Mouse (Mus musculus) layer of hippocampus, adult 9-10 months (tissue): ENCODE measurements around the gene Rab5if.
"Not testable (repeated sequence)": the region's sequence is repeated elsewhere in the genome, so short reads cannot be mapped to it uniquely, and the experiment has no call there.

Experiments used
- DNase-seq: peaks from one replicate; pipeline ENCODE4 v3.0.0; 2022; ENCODE audit warnings: low spot score

Rab5if gene

DNA sequence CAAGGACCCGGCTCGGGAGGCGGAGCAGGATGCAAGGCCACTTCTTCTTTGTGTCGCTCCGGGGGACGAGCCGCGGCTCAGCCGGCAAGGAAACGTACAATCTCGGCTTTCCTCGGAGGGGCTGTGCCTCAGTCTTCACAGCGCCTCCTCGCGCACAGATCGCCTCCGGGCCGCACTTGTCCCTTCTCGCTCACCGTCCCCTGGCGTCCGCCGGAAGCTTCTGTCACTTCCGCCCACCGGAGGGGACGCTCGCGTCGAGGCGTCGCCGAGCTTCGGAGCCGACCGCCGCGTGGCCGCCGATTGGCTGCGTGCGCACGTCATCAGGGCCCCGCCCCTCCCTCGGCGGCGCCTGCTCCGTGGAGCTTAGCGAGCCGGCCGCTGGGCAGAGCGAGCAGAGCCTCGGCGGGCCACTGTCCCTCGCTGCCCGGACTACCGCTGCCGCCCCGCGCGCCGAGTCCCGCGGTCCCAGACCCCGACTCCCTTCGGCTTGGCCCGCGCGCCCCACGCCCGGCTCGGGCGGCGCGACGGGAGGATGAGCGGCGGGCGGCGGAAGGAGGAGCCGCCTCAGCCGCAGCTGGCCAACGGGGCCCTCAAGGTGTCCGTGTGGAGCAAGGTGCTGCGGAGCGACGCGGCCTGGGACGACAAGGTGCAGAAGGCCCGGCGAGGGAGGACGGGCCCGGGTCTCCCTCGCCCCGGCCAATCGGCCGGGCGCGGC is at the start of gene Rab5if:
Rab5if (plus strand) TSS at position 357 of the 715 bp plus-strand sequence.
- DNase-seq, result peak; percentile 83

DNA sequence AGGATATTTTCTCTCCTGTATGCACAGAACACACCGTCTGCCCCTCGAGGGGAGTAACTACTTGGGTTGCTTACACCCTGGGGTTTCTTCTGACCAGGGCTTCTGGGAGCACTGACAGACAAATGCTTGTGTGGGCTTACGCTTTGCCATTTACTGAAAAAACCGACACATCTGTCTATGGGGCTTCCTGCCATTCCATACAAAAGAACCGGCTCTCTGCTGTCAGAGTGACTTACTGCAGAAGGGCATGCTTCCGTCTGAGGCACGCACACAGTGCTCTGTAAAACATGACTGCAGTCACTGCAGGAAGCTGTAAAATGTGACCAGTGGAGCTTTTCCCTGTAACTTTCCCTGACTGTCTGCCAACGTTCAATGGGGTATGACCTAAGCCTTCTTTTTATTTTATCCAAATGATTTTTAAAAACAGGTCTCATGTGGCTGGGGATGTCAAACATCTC is 48.6 kb upstream of the Rab5if start:
- DNase-seq, result no peak

- no peak for DNase-seq
Measured at GRCm38 (mm10) chr2:156814893-156815292, 48.0 kb upstream of the Rab5if start.

DNA sequence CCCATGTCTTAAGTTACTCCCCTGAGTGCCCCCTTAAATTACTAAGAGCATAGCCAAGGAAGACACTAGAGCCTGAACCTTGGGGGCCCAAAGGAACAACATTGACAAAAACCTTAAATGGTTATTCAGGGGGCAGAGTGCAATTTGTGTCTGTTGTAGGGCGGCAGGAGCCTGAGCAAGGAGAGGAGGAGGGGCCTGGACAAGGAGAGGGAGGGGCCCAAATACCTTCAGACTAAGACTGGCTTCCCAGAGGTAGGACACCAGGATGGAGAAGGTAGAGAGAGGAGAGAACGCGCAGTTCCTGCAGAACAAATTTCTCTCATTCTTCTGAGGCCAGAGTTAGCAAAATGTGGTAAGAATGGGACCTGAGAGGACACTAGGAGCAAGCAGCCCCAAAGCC is 47.5 kb upstream of the Rab5if start:
- no peak for DNase-seq

DNA sequence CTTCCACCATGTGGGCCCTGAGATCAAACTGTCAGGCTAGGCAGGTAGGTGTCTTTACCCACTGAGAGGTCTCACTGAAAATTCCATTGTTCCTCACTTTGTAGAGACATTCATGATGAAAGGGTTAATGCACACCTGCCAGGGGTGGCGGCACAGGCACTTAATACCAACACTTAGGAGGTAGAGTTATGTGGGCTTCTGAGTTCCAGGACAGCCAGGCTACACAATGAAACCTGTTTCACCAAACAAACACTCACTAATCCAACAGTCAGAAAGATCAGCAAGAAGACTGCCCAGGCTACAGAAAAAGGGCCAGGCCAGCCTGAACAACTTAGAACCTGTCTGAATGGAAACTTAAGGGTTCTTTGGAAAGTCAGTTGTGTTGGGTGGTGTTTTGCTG is 46.8 kb upstream of the Rab5if start:
- no peak for DNase-seq

- not testable (repeated sequence) for DNase-seq
Measured at GRCm38 (mm10) chr2:156825128-156825527, 37.8 kb upstream of the Rab5if start.

- no peak for DNase-seq
Measured at GRCm38 (mm10) chr2:156834336-156834735, 28.6 kb upstream of the Rab5if start.

DNA sequence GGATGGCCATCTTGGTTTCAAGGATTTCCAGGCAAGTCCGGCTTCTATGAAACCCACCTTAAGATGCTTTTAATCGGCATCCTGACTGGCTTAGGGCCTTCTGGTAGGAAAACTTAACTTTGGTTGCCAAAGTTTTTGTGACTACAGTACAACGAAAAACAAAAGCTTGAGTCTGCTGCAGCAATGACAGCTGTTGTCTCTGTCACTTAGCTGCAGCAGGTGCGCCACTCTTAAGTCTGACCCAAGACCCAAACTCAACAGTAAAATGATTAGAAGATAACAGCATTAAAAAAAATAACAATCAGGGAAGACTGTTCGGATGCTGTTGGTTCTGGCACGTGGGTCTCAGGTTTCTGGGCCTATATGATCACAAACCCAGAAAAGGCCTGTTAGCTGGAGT is 24.1 kb upstream of the Rab5if start:
- DNase-seq, result no peak

- no peak for DNase-seq
Measured at GRCm38 (mm10) chr2:156839319-156840191, 23.4 kb upstream of the Rab5if start, which contains the start of gene Tgif2. Gene Tgif2 (plus strand): TSS chr2:156840007.

- DNase-seq, result no peak
Measured at GRCm38 (mm10) chr2:156840301-156841027, 22.5 kb upstream of the Rab5if start.

DNA sequence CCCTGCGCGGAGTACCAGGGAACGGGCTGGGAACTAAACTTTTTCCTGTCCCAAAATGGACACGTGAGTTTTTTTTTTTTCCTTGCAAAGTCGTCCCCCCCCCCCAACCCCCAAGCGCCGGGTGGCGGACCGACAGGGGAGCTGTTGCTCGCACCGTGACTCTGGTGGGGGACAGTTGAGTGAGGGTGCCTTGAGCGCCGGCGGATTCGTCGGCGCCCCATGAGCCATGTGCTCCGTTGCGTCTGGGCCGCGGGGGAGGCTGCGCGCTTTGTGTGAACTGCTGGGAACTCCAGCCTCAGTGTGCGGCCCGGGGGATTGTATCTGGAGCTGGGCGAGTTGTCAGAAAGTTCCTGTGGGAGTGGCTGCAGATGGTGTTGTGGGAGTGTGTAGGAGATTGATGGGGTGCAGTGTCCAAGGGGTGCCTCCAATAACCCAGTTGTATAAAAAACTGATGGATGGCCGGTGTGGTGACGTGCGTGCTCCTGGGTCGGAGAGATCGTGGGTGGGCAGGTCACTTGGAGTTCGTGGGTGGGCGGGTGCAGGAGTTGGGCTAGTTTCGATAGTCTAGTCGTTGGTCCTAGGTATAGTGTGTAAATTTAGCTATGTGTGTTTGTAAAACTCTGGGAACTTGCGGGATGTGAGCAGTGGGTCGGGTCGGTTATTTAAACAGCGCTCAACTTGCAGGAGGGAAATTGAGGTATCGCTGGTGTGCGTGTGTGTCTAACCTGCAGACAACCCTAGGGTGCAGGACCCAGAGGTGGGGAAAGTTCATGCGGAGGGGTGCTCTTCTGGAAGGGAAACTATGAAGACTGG is 21.7 kb upstream of the Rab5if start:
- no peak for DNase-seq

- no peak for DNase-seq
Measured at GRCm38 (mm10) chr2:156841841-156842706, 20.9 kb upstream of the Rab5if start.

- no peak for DNase-seq
Measured at GRCm38 (mm10) chr2:156842711-156843110, 20.2 kb upstream of the Rab5if start.

DNA sequence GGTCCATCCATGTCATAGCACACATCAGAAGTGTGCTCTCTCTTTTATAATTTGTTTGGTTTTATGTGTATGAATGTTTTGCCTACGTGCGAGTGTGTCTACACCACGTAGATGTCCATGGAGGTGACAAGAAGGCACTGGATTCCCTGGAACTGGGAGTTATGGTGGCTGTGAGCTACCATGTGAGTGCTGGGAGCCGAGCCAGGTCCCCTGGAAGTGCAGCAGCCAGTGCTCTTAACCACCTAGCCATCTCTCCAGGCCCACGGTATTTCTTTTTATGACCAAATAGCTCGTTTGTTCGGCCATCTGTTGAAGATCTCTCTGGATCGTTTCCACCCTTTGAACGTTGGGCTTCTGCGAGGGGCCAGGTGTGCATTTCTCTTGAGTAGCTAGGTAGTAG is 19.6 kb upstream of the Rab5if start:
- DNase-seq, result no peak

DNA sequence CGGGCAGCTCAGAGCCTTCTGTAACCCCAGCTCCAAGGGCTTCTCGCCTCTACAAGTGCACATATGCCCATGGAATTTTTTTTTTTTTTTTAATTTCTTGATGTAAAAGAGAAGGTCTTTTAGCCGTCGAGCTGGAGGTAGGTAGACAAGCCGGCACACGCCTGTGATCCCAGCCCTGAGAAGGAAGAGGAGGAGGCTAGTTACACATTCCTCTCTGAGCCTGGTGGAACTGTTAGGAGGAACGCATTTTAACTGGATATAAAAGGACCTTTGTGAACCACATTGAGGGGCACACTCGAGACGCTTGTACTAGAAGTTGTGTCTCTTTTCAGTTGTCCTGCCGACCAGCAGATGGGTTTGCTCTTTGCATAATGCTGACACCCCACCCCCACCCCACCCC is 18.2 kb upstream of the Rab5if start:
- DNase-seq, result no peak

- DNase-seq, result no peak
Measured at GRCm38 (mm10) chr2:156847653-156848052, 15.3 kb upstream of the Rab5if start.

DNA sequence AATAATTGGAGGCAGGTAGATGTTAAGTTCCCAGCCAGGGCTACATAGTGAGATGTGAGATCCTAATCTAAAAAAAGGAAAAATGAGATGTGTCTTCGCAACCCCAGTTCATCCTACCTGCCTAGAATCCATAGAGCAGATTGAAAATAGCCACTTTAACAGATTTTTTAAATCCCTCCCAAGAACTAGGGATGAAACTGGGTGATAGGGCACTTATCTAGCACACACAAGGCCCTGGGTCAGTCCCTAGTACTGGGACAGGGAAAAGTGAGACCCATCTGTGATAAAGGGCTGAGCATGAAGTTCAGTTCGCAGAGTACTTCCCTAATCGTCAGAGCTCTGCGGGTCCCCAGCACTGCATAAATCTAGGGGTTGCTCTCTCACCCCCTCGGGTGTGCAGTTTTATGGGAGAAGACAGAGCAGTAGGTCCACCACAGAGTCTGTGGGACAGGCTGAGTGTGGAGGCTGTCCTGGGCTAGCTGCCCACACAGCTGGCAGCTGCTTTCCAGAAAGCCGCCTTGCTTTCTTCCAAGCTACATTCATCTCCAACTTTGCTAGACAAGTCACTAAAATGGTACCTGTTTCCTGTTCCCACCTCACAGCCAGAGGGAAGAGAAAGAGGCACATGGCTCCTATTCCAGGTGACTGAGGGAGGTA is 14.3 kb upstream of the Rab5if start:
- no peak for DNase-seq

GRCm38 (mm10) chr2:156850505-156850904 is 12.4 kb upstream of the Rab5if start:
- DNase-seq, result no peak

GRCm38 (mm10) chr2:156853584-156853983 is 9.3 kb upstream of the Rab5if start:
- DNase-seq, result not testable (repeated sequence)
